Mouse (Mus musculus): ENCODE data around the gene Scly.

DNA sequence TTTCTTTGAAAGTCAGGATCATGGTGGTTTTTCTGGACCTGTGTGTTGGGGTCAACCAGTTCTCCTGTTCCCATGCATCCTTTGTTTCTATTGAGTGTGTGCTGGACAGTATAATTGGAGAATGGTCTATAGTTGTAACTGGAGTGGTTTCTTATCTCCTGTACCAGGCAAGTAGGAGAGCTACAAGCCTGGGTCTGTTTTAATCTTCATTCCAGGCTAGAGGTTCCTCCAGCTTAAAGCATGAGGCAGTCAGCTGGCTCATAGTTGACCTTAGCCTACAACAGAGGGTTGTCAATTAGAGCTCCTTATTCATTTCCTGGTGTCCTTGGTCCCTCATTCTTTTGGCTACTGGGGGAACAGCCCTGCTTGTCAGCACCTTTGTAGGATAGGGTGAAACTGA, 35.4 kb downstream of the Scly start:
- TF ChIP-seq GATA1 (IDR thresholded peaks at IDR 0.05; ENCODE audit: borderline replicate concordance, low read length) (no peak), FLI1 (IDR thresholded peaks at IDR 0.05; ENCODE audit: low read length) (no peak)

All from megakaryocyte, embryonic 14.5 days (primary cell).